Mouse (Mus musculus) liver, postnatal 0 days (tissue): ENCODE measurements around the gene Cenpk. TPM values are rescaled to one million over a fixed set of nuclear protein-coding genes. Genes with fewer than 3 reads are reported as not detected.
A peak's percentile ranks its signal among the peaks of the same experiment; 100 is the strongest.

Experiments
- ATAC-seq: fragments of 200-750 bp; cut with Nextera tagmentation; 2 replicates; pipeline ENCODE4 v1.8.0; 2017; ENCODE audit warnings: mild to moderate bottlenecking, moderate library complexity
- DNase-seq: peaks from one replicate; pipeline ENCODE4 v3.0.0-alpha.2; 2016
- H3K27ac ChIP-seq: fragments of 300-500 bp; sonication (generic); 2 replicates; pipeline ENCODE4 v1.5.1; 2014; ENCODE audit warnings: antibody characterized with exemption, moderate library complexity, mild to moderate bottlenecking, low read depth
- H3K27me3 ChIP-seq: fragments of 300-500 bp; sonication (generic); 2 replicates; pipeline ENCODE4 v1.6.1; 2014; ENCODE audit warnings: low read length, control low read depth, mixed read lengths; ENCODE audit not compliant: insufficient read depth
- H3K36me3 ChIP-seq: fragments of 300-500 bp; sonication (generic); replicated peaks from 2 replicates; pipeline ENCODE4 v1.6.1; 2014; ENCODE audit warnings: mild to moderate bottlenecking, control low read depth, low read length, moderate library complexity, mixed read lengths; ENCODE audit not compliant: insufficient read depth
- H3K4me1 ChIP-seq: fragments of 300-500 bp; sonication (generic); 2 replicates; pipeline ENCODE4 v1.6.1; 2014; ENCODE audit warnings: antibody characterized with exemption, mild to moderate bottlenecking, control low read depth; ENCODE audit not compliant: insufficient read depth
- H3K4me2 ChIP-seq: fragments of 300-500 bp; sonication (generic); 2 replicates; pipeline ENCODE4 v1.6.1; 2014; ENCODE audit warnings: low read depth, mild to moderate bottlenecking, low read length, moderate library complexity, mixed read lengths
- H3K4me3 ChIP-seq: fragments of 300-500 bp; sonication (generic); 2 replicates; pipeline ENCODE4 v1.5.1; 2014; ENCODE audit warnings: low read depth, low read length
- H3K9ac ChIP-seq: fragments of 300-500 bp; sonication (generic); replicated peaks from 2 replicates; pipeline ENCODE4 v1.6.1; 2014; ENCODE audit warnings: mild to moderate bottlenecking, moderate library complexity
- H3K9me3 ChIP-seq: fragments of 300-500 bp; sonication (generic); 2 replicates; pipeline ENCODE4 v1.6.1; 2016; ENCODE audit warnings: mild to moderate bottlenecking, control low read depth, low read length, mixed read lengths
- CTCF ChIP-seq: sonication (generic); IDR thresholded peaks from 2 replicates; pipeline ENCODE4 v1.5.1; 2016; ENCODE audit warnings: antibody characterized with exemption, low read depth
- EP300 ChIP-seq: IDR thresholded peaks from 2 replicates; pipeline ENCODE4 v1.6.1; 2016; ENCODE audit warnings: antibody characterized with exemption, low read depth, mild to moderate bottlenecking
- WGBS: fragments of 180-500 bp; shearing (Covaris S2); extraction: QIAGEN DNeasy Blood & Tissue Kit; methylation state at CpG from one replicate; pipeline ENCODE4 v1.1.7; 2014; ENCODE audit not compliant: insufficient replicate concordance; 5-methylcytosine and 5-hydroxymethylcytosine counted together
- polyA plus RNA-seq: library from polyadenylated mRNA; unstranded; fragments of >200 nt; fragmentation: Nextera tagmentation; extraction: Ambion mirVana; gene quantifications from 2 replicates; pipeline ENCODE4 v1.2.1, GENCODE M21; 2015

The Cenpk gene
- polyA plus RNA-seq, 1 experiment from 2014 or later = 41.6 TPM

DNA sequence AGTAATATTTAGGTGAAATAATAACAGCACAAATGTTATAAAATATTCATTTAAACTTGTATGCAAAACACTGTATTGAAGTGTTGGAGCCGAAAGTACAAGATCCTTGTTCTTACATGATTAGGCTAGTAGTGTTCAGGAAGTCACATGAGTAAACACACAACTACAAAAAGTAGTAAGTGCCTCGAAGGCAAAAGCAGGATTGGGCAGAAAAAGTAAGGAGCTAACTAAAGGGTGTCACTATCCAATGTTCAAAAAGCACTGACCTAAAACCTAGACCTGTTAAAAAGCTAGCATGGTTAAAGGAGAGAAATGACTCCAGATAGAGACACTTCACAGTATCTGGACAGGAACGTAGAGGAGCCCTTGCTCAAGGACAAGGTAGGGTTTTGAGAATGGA is 933 bp upstream of the Cenpk start:
- Histone ChIP-seq H3K9ac (peak overlapping the region; percentile 78), H3K36me3 (peaks cover 6% of the 10 kb centered on the region), H3K4me3 (peak overlapping the region; percentile 82), H3K27ac (no peak overlapping the region), H3K4me2 (peak overlapping the region; percentile 75), H3K9me3 (no peaks in the 10 kb centered on the region), H3K27me3 (no peaks in the 10 kb centered on the region), H3K4me1 (peaks cover 11% of the 10 kb centered on the region)
- DNase-seq (no peak), ATAC-seq (no peak)
- TF ChIP-seq EP300 = no peak
- no peak for TF ChIP-seq CTCF
- 25% methylated on average over 3 of the region's 3 CpGs for WGBS

DNA sequence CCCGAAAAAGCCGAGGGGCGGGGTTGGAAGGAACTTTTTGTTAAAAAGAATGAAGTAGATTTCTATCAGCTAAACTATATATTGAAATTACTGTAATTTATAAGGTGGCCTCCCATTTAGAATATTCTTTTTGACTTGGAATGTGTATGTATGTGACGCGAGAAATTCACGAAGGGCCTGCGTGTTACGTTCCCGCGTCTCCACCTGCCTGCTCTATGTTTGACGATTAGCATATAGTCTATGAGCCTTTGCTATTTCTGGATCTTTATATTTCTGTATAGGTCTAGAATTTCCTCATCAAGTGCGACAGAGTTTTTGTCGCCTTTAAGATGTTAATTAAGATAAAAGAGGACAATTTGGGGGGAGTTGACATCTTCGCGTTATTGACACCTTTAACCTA is 770 bp downstream of the Cenpk start:
- peak overlapping the region; percentile 82 for H3K4me3 ChIP-seq
- peak overlapping the region; percentile 78 for H3K9ac ChIP-seq
- peaks cover 11% of the 10 kb centered on the region for H3K4me1 ChIP-seq
- TF ChIP-seq CTCF (no peak), EP300 (no peak)
- peaks cover 10% of the 10 kb centered on the region for H3K36me3 ChIP-seq
- DNase-seq (no peak), ATAC-seq (0 out of 2 replicates have a peak, but pooled peaks have one; percentile 17)
- H3K4me2 ChIP-seq = peak overlapping the region; percentile 91
- H3K9me3 ChIP-seq = no peaks in the 10 kb centered on the region
- H3K27me3 ChIP-seq = no peaks in the 10 kb centered on the region
- 5% methylated on average over 15 of the region's 15 CpGs for WGBS
- peak overlapping the region; percentile 99 for H3K27ac ChIP-seq

DNA sequence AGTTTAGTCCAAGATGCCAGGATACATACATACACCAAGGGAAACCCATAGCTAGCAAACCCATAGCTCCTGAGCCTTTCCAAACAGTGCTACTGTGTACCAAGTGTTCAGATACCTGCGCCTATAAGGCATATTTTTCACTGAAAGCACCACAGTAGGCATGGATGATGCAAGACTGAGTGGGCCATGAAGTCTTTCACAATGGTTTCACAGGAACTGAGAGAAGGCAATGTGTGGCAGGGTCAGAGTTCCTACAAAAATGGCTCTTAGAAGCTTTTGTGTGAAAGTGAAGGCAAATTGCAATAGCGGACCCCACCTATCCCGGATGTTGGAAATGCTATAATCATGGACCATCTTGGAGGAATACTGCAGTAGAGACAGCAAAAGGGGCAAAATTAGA is 30.6 kb downstream of the Cenpk start:
- Histone ChIP-seq H3K9me3 (no peaks in the 10 kb centered on the region), H3K4me1 (0 out of 2 replicates have a peak, but pooled peaks cover 3% of the 10 kb centered on the region), H3K4me3 (no peak overlapping the region), H3K4me2 (no peak overlapping the region), H3K27me3 (no peaks in the 10 kb centered on the region), H3K9ac (no peak overlapping the region), H3K27ac (no peak overlapping the region), H3K36me3 (no peaks in the 10 kb centered on the region)
- 73% methylated on average over 3 of the region's 3 CpGs for WGBS
- ATAC-seq (peak; percentile 44; the same call in 1 of the 2 replicates), DNase-seq (peak; percentile 14)
- TF ChIP-seq CTCF (no peak), EP300 (no peak)

DNA sequence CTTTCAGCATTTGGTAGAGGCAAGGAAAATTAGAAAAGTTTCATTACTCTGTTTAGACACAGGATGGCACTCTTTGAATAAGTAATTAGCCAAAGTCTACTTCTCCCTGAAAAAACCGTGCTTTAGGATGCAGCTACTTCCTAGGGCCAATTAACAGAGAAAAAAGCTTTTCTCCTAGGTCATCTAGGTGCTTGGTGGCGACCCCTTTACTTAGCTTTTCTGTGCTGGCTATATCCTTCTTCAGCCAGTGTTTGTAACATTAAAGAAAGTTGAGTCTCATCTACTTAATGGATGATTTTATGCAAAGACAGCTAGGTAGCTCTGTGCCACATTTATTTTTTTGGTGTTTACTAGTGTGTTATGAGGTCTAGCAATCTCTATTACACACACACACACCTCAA is 56.6 kb downstream of the Cenpk start:
- Histone ChIP-seq H3K36me3 (no peaks in the 10 kb centered on the region), H3K4me2 (peak overlapping the region; percentile 85), H3K9me3 (no peaks in the 10 kb centered on the region), H3K4me1 (no peaks in the 10 kb centered on the region; the same call in 1 of the 2 replicates), H3K27me3 (no peaks in the 10 kb centered on the region), H3K4me3 (peak overlapping the region; percentile 58), H3K27ac (peak overlapping the region; percentile 91), H3K9ac (peak overlapping the region; percentile 53; the same call in 1 of the 2 replicates)
- ATAC-seq = no peak
- no peak for DNase-seq
- 0% methylated on average over 2 of the region's 2 CpGs for WGBS
- TF ChIP-seq CTCF (peak; percentile 62), EP300 (no peak)

DNA sequence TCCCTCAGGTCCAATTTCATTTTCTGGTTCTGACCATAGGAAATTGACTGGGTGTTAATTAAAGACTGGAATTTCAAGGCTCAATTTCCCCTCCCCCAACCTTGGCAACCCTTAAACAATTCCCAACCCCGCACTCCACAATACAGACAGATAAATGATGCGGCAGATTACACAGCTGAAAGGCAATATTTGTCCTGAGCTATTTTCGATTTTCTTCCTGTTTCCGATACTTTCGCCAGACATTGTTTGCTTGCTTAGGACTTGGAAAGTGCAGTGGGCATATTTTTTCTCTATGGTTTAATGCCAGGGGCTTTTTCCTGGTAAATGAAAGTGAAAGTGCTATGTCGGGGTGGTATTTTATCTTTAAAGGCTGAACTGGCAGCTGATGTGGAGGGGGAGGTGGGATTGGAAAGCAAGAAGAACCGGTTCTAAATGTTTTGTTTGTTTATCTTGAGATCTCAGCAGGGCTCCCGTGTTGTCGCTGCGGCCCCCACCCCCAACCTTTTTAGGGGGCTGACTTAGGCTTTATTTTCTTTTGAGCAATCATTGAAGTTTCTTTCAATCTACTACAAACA is 57.4 kb downstream of the Cenpk start:
- H3K4me2 ChIP-seq = peak overlapping the region; percentile 85
- peak overlapping the region; percentile 53 for H3K9ac ChIP-seq
- no peak for TF ChIP-seq EP300
- no peak for TF ChIP-seq CTCF
- ATAC-seq = no peak
- no peaks in the 10 kb centered on the region for H3K36me3 ChIP-seq
- under 1% methylated on average over 10 of the region's 10 CpGs for WGBS
- no peaks in the 10 kb centered on the region; the same call in 1 of the 2 replicates for H3K4me1 ChIP-seq
- DNase-seq = peak; percentile 21
- peak overlapping the region; percentile 58 for H3K4me3 ChIP-seq
- H3K9me3 ChIP-seq = no peaks in the 10 kb centered on the region
- peak overlapping the region; percentile 91 for H3K27ac ChIP-seq
- H3K27me3 ChIP-seq = no peaks in the 10 kb centered on the region

DNA sequence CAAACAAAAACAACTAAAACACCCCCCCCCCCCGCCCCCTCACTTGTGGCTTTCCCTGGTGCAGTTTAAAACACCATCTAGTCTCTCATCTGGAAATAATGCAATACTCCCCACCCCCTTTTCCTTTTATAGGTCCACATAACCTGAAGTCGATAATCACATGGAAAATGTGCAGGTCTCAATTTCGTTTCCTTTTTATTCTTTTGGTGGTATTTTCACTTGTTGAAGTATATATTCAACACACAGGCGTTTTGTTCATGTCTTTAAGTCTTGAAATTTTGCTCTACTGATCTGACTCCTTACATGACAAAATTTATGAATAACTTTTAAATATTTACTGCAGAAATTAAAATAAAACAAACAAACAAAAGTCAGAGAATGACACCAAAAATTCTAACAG is 57.9 kb downstream of the Cenpk start:
- H3K4me1 ChIP-seq = no peaks in the 10 kb centered on the region; the same call in 1 of the 2 replicates
- no peaks in the 10 kb centered on the region for H3K9me3 ChIP-seq
- peak overlapping the region; percentile 85 for H3K4me2 ChIP-seq
- no peaks in the 10 kb centered on the region for H3K36me3 ChIP-seq
- WGBS = 0% methylated on average over 4 of the region's 4 CpGs
- peak overlapping the region; percentile 53 for H3K9ac ChIP-seq
- H3K4me3 ChIP-seq = peak overlapping the region; percentile 58
- no peak for TF ChIP-seq EP300
- no peak for TF ChIP-seq CTCF
- ATAC-seq (peak; percentile 37; the same call in 1 of the 2 replicates), DNase-seq (no peak)
- H3K27ac ChIP-seq = peak overlapping the region; percentile 91
- H3K27me3 ChIP-seq = no peaks in the 10 kb centered on the region
